Mouse (Mus musculus): ENCODE measurements around the gene Nsmf. TPM values are rescaled to one million over a fixed set of nuclear protein-coding genes. Genes with fewer than 3 reads are reported as not detected.

The Nsmf gene
- polyA plus RNA-seq, 1 experiment, result 32.1 TPM

DNA sequence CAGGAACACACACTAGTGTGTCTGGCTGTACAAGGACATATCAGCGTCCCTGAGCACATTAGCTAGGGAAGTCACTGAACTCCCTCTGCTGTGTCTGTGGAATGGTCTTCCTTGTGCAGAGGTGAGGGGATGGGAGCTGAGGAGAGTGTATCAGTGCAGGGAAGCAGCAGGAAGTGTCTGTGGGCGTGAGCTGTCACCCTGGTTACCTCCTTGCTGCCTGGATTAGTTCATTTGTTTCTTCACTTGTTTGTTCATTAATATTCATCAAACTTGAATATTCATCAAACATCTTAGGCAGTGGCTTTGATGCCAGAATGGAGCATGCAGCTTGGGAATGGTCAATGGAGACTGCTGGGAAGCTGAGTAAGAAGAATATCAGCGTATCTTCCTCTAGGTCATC, 45.5 kb downstream of the Nsmf start:
- TF ChIP-seq FLI1 (IDR thresholded peaks at IDR 0.05; ENCODE audit: low read length) (no peak), GATA1 (IDR thresholded peaks at IDR 0.05; ENCODE audit: borderline replicate concordance, low read length) (no peak)
- Histone ChIP-seq H3K4me3 (replicated peaks) (peak overlapping the region; percentile 50), H3K9me3 (no peaks in the 10 kb centered on the region), H3K36me3 (replicated peaks; ENCODE audit: low read length) (no peaks in the 10 kb centered on the region), H3K27me3 (replicated peaks) (peaks cover 8% of the 10 kb centered on the region), H3K4me1 (peaks cover 73% of the 10 kb centered on the region)

DNA sequence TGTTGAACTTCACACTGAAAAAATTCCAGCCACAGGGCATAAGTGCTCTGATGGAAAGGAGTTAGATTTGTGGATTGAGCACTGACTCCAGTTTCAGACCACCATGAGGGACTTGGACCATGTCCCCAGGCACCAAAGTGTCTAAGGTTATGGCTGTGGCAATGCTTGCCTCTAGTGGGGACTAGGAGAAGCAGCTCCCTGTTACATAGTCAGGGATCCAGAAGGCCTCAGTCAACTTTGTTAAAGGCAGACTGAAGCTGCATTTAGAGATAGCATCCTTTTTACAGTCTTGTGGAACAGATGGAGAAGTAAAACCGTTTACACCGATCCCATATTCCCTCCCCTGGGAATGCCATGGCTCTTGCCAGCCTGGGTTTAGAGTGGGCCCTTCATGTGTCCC, 50.0 kb downstream of the Nsmf start:
- Histone ChIP-seq H3K9me3 (no peaks in the 10 kb centered on the region), H3K4me1 (peaks cover 91% of the 10 kb centered on the region), H3K4me3 (replicated peaks) (no peak overlapping the region), H3K27me3 (replicated peaks) (no peaks in the 10 kb centered on the region), H3K36me3 (replicated peaks; ENCODE audit: low read length) (no peaks in the 10 kb centered on the region)
- no peak for TF ChIP-seq GATA1 (IDR thresholded peaks at IDR 0.05; ENCODE audit: borderline replicate concordance, low read length)
- TF ChIP-seq FLI1 (IDR thresholded peaks at IDR 0.05; ENCODE audit: low read length), result no peak

DNA sequence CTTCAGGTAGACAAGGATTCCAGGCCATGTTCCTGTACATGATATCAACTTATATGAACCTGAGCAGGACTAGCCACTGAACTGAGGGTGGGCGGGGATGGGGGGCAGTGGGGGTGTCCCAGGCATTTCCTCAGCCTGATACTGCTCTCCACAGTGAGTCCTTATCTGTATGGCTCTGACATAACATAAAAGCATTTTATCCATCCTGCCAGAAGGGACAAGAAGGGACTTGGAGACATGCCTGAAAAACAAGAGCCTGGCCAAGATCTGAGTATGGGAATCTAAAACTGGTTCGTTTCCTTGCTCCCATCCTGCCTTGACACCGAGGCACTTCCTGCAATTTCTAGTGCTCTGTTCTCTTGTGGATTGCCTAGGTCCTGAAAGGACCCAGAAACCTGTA, 51.9 kb downstream of the Nsmf start:
- Histone ChIP-seq H3K4me1 (peaks cover 91% of the 10 kb centered on the region), H3K36me3 (replicated peaks; ENCODE audit: low read length) (no peaks in the 10 kb centered on the region), H3K4me3 (replicated peaks) (no peak overlapping the region), H3K27me3 (replicated peaks) (no peaks in the 10 kb centered on the region), H3K9me3 (no peaks in the 10 kb centered on the region)
- TF ChIP-seq FLI1 (IDR thresholded peaks at IDR 0.05; ENCODE audit: low read length) (no peak), GATA1 (IDR thresholded peaks at IDR 0.05; ENCODE audit: borderline replicate concordance, low read length) (no peak)

DNA sequence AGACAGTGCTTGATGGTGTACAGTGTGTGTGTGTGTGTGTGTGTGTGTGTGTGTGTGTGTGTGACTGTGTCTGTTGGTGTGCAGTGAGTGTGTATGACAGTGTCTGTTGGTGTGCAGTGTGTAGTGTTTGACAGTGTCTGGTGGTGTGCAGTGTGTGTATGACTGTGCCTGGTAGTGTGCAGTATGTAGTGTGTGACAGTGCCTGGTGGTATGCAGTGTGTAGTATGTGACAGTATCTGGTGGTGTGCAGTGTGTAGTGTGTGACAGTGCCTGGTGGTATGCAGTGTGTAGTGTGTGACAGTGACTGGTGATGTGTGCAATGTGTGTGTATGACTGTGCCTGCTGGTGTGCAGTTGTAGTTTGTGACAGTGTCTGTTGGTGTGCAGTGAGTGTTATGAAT, 55.3 kb downstream of the Nsmf start:
- Histone ChIP-seq H3K4me1 (peaks cover 98% of the 10 kb centered on the region), H3K4me3 (replicated peaks) (peak overlapping the region; percentile 80), H3K27me3 (replicated peaks) (no peaks in the 10 kb centered on the region), H3K9me3 (no peaks in the 10 kb centered on the region), H3K36me3 (replicated peaks; ENCODE audit: low read length) (no peaks in the 10 kb centered on the region)
- TF ChIP-seq FLI1 (IDR thresholded peaks at IDR 0.05; ENCODE audit: low read length) (no peak), GATA1 (IDR thresholded peaks at IDR 0.05; ENCODE audit: borderline replicate concordance, low read length) (no peak)

DNA sequence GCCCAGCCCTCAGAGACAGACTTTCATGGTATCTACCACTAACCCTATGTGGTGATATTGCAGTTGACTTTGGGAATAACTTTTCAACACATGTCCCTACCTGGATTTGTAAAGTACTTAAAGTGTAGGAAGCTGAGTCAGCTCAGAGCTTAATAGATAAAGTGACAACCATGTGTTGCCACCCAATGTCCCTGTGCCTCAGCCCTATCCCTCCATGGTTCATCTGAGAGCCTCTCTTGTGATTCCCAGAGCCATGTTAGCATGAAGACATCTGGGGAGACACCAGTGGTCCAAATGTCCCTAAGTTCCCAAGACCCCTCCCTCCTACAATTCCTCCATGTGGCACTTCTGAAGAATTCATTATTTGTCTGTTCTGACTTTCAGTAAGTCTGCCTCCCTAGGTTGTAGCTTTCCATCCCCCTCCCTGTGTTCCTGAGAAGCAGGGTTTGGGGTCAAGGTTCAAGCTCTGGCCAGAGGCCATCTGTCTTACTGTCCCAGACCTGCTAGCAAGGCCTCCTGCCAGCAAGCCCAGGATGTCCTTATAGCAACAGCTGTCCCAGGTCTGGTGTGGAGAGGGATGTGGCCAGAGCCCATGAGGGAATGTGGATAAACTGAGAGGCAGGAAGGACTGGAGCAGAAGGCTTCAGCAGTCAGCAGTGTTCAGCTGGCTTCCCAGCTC, 56.5 kb downstream of the Nsmf start:
- peaks cover 97% of the 10 kb centered on the region for H3K4me1 ChIP-seq
- H3K36me3 ChIP-seq (replicated peaks; ENCODE audit: low read length), result no peaks in the 10 kb centered on the region
- no peaks in the 10 kb centered on the region for H3K27me3 ChIP-seq (replicated peaks)
- no peaks in the 10 kb centered on the region for H3K9me3 ChIP-seq
- TF ChIP-seq FLI1 (IDR thresholded peaks at IDR 0.05; ENCODE audit: low read length) (no peak), GATA1 (IDR thresholded peaks at IDR 0.05; ENCODE audit: borderline replicate concordance, low read length) (no peak)
- H3K4me3 ChIP-seq (replicated peaks), result peak overlapping the region; percentile 82

DNA sequence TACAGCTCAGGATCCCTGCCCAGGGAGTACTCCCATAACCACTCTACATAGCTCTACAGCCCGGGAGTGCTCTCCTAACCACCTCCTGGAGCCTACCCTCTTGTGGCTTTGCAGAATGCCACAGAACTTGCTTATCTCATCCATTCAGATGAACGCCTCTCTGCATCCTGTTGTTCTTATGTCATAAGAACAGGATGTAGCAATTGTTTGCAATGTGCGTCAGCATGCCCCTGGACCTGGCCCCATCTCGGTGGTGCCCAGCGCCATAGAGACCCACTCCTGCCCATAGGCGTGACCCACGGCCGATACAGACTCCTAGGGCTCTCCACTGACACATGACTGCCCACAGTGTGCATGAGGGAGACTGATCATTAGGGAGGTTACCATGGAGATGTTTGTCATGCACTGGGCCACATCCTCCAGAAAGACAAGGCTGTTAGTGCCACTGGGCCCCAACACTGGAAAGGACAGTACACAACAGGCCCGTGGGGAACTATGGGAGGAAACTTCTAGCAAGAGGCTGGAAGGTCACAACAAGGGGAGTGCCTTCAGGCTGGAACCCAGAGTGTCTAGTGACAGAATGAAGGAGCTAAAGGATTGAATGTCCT, 57.1 kb downstream of the Nsmf start:
- Histone ChIP-seq H3K27me3 (replicated peaks) (no peaks in the 10 kb centered on the region), H3K36me3 (replicated peaks; ENCODE audit: low read length) (no peaks in the 10 kb centered on the region), H3K4me3 (replicated peaks) (peak overlapping the region; percentile 82), H3K9me3 (no peaks in the 10 kb centered on the region), H3K4me1 (peaks cover 97% of the 10 kb centered on the region)
- peak; percentile 82 for TF ChIP-seq FLI1 (IDR thresholded peaks at IDR 0.05; ENCODE audit: low read length)
- peak; percentile 94 for TF ChIP-seq GATA1 (IDR thresholded peaks at IDR 0.05; ENCODE audit: borderline replicate concordance, low read length)

Other genes with a start within 250 kb of the Nsmf start
- 20.7 and 41.8 TPM in 2 replicates for gene Ehmt1, start 134.7 kb upstream of the Nsmf start, polyA plus RNA-seq (2012; ENCODE audit: insufficient read depth, low replicate concordance)
- 61.7 and 82.8 TPM in 2 replicates for gene Arrdc1, start 119.1 kb upstream of the Nsmf start, polyA plus RNA-seq (2012; ENCODE audit: insufficient read depth, low replicate concordance)
- 2.9 and 5.7 TPM in 2 replicates for gene Zmynd19, start 104.6 kb upstream of the Nsmf start, polyA plus RNA-seq (2012; ENCODE audit: insufficient read depth, low replicate concordance)
- gene Dph7, start 92.0 kb upstream of the Nsmf start, polyA plus RNA-seq (2012; ENCODE audit: insufficient read depth, low replicate concordance), result 10.2 and 14.3 TPM in 2 replicates
- gene Mrpl41, start 79.3 kb upstream of the Nsmf start, polyA plus RNA-seq (2012; ENCODE audit: insufficient read depth, low replicate concordance), result 26.6 and 65.1 TPM in 2 replicates
- 1.5 and 7.1 TPM in 2 replicates for gene Pnpla7, start 78.3 kb upstream of the Nsmf start, polyA plus RNA-seq (2012; ENCODE audit: insufficient read depth, low replicate concordance)
- gene Entpd8, start 25.9 kb downstream of the Nsmf start, polyA plus RNA-seq (2012; ENCODE audit: insufficient read depth, low replicate concordance), result not detected in 2 replicates
- not detected in 2 replicates for gene Noxa1, start 40.8 kb downstream of the Nsmf start, polyA plus RNA-seq (2012; ENCODE audit: insufficient read depth, low replicate concordance)
- 7.9 and 8.1 TPM in 2 replicates for gene Nrarp, start 126.4 kb downstream of the Nsmf start, polyA plus RNA-seq (2012; ENCODE audit: insufficient read depth, low replicate concordance)
- 10.3 and 14.6 TPM in 2 replicates for gene Tor4a, start 142.5 kb downstream of the Nsmf start, polyA plus RNA-seq (2012; ENCODE audit: insufficient read depth, low replicate concordance)
- gene Nelfb, start 157.1 kb downstream of the Nsmf start, polyA plus RNA-seq (2012; ENCODE audit: insufficient read depth, low replicate concordance), result 22.9 and 24.0 TPM in 2 replicates
- 0.08 and 1.5 TPM in 2 replicates for gene Stpg3, start 160.3 kb downstream of the Nsmf start, polyA plus RNA-seq (2012; ENCODE audit: insufficient read depth, low replicate concordance)
- gene Fam166a, start 164.4 kb downstream of the Nsmf start, polyA plus RNA-seq (2012; ENCODE audit: insufficient read depth, low replicate concordance), result not detected in 2 replicates
- gene Tubb4b, start 170.3 kb downstream of the Nsmf start, polyA plus RNA-seq (2012; ENCODE audit: insufficient read depth, low replicate concordance), result 264 and 365 TPM in 2 replicates
- gene Slc34a3, start 180.0 kb downstream of the Nsmf start, polyA plus RNA-seq (2012; ENCODE audit: insufficient read depth, low replicate concordance), result not detected in 2 replicates
- not detected in 2 replicates for gene Rnf224, start 182.4 kb downstream of the Nsmf start, polyA plus RNA-seq (2012; ENCODE audit: insufficient read depth, low replicate concordance)
- 3.8 and 7.6 TPM in 2 replicates for gene Rnf208, start 187.9 kb downstream of the Nsmf start, polyA plus RNA-seq (2012; ENCODE audit: insufficient read depth, low replicate concordance)
- not detected in 2 replicates for gene Cysrt1, start 188.1 kb downstream of the Nsmf start, polyA plus RNA-seq (2012; ENCODE audit: insufficient read depth, low replicate concordance)
- gene AL732309.1, start 192.5 kb downstream of the Nsmf start, polyA plus RNA-seq (2012; ENCODE audit: insufficient read depth, low replicate concordance), result 1.1 TPM in 1 of 2 replicates, not detected in the other
- 16.3 and 20.0 TPM in 2 replicates for gene Tmem203, start 201.1 kb downstream of the Nsmf start, polyA plus RNA-seq (2012; ENCODE audit: insufficient read depth, low replicate concordance)
- 11.9 and 12.9 TPM in 2 replicates for gene Tprn, start 208.3 kb downstream of the Nsmf start, polyA plus RNA-seq (2012; ENCODE audit: insufficient read depth, low replicate concordance)
- gene Ssna1, start 218.1 kb downstream of the Nsmf start, polyA plus RNA-seq (2012; ENCODE audit: insufficient read depth, low replicate concordance), result 34.6 and 160 TPM in 2 replicates
- gene Anapc2, start 218.1 kb downstream of the Nsmf start, polyA plus RNA-seq (2012; ENCODE audit: insufficient read depth, low replicate concordance), result 3.1 and 14.8 TPM in 2 replicates
- not detected in 2 replicates for gene Tmem210, start 233.8 kb downstream of the Nsmf start, polyA plus RNA-seq (2012; ENCODE audit: insufficient read depth, low replicate concordance)
- gene Lrrc26, start 235.6 kb downstream of the Nsmf start, polyA plus RNA-seq (2012; ENCODE audit: insufficient read depth, low replicate concordance), result not detected in 2 replicates